Mouse (Mus musculus) cortical plate, adult 2 months (tissue): ENCODE measurements around the gene Rims1. TPM values are rescaled to one million over a fixed set of nuclear protein-coding genes. Genes with fewer than 3 reads are reported as not detected.

Experiments used
- H3K27ac ChIP-seq: fragments of 200-500 bp; 2 replicates; pipeline ENCODE4 v1.5.1; 2012; ENCODE audit warnings: low read length, control low read depth, inconsistent platforms; ENCODE audit not compliant: insufficient read depth
- H3K4me1 ChIP-seq: fragments of 200-500 bp; 2 replicates; pipeline ENCODE4 v1.6.1; 2011; ENCODE audit warnings: low read length; ENCODE audit not compliant: control insufficient read depth, insufficient read depth
- H3K4me3 ChIP-seq: fragments of 200-500 bp; 2 replicates; pipeline ENCODE4 v1.5.1; 2011; ENCODE audit warnings: mild to moderate bottlenecking, low read length, control low read depth; ENCODE audit not compliant: insufficient read depth
- CTCF ChIP-seq: fragments of 200-500 bp; IDR thresholded peaks from 2 replicates; pipeline ENCODE4 v1.5.1; 2011; ENCODE audit warnings: mild to moderate bottlenecking, control low read depth, low read length; ENCODE audit not compliant: insufficient read depth; ENCODE audit errors: extremely low read depth
- POLR2A ChIP-seq: fragments of 200-500 bp; IDR thresholded peaks from 2 replicates; pipeline ENCODE4 v1.6.1; 2011; ENCODE audit warnings: mild to moderate bottlenecking, low read length, control low read depth; ENCODE audit not compliant: insufficient read depth; ENCODE audit errors: extremely low read depth
- polyA plus RNA-seq: library from polyadenylated mRNA; depleted of rRNA; stranded (reverse); fragments of >200 nt; gene quantifications from 2 replicates; pipeline ENCODE4 v1.2.3, GENCODE M21; 2012

The Rims1 gene
- polyA plus RNA-seq, 1 experiment, result 191 TPM

- H3K27ac ChIP-seq, result no peak overlapping the region
- H3K4me1 ChIP-seq, result no peaks in the 10 kb centered on the region
- no peak for TF ChIP-seq CTCF
- no peak for TF ChIP-seq POLR2A
- no peak overlapping the region for H3K4me3 ChIP-seq
Measured at GRCm38 (mm10) chr1:22467033-22467432, 338.8 kb downstream of the Rims1 start.

GRCm38 (mm10) chr1:22466597-22466996 is 339.2 kb downstream of the Rims1 start:
- no peak overlapping the region for H3K4me3 ChIP-seq
- no peaks in the 10 kb centered on the region for H3K4me1 ChIP-seq
- H3K27ac ChIP-seq, result no peak overlapping the region
- no peak for TF ChIP-seq POLR2A
- no peak for TF ChIP-seq CTCF

GRCm38 (mm10) chr1:22424020-22424419 is 381.8 kb downstream of the Rims1 start:
- no peaks in the 10 kb centered on the region for H3K4me1 ChIP-seq
- no peak for TF ChIP-seq POLR2A
- no peak for TF ChIP-seq CTCF
- H3K4me3 ChIP-seq, result no peak overlapping the region
- no peak overlapping the region for H3K27ac ChIP-seq

- Histone ChIP-seq H3K4me1 (no peaks in the 10 kb centered on the region), H3K27ac (no peak overlapping the region), H3K4me3 (no peak overlapping the region)
- TF ChIP-seq POLR2A (no peak), CTCF (no peak)
Measured at GRCm38 (mm10) chr1:22422102-22422501, 383.7 kb downstream of the Rims1 start.

- no peaks in the 10 kb centered on the region for H3K4me1 ChIP-seq
- H3K27ac ChIP-seq, result no peak overlapping the region
- no peak for TF ChIP-seq POLR2A
- no peak for TF ChIP-seq CTCF
- no peak overlapping the region for H3K4me3 ChIP-seq
Measured at GRCm38 (mm10) chr1:22410173-22410572, 395.6 kb downstream of the Rims1 start.

GRCm38 (mm10) chr1:22386361-22386760 is 419.4 kb downstream of the Rims1 start:
- H3K4me3 ChIP-seq, result no peak overlapping the region
- no peak overlapping the region for H3K27ac ChIP-seq
- H3K4me1 ChIP-seq, result no peaks in the 10 kb centered on the region
- TF ChIP-seq POLR2A (no peak), CTCF (0 out of 2 replicates have a peak, but pooled peaks have one; percentile 7)

- no peak overlapping the region for H3K27ac ChIP-seq
- TF ChIP-seq POLR2A (no peak), CTCF (0 out of 2 replicates have a peak, but pooled peaks have one; percentile 4)
- H3K4me3 ChIP-seq, result no peak overlapping the region
- no peaks in the 10 kb centered on the region for H3K4me1 ChIP-seq
Measured at GRCm38 (mm10) chr1:22377652-22378051, 428.1 kb downstream of the Rims1 start.

GRCm38 (mm10) chr1:22377062-22377461 is 428.7 kb downstream of the Rims1 start:
- TF ChIP-seq CTCF (no peak), POLR2A (no peak)
- Histone ChIP-seq H3K4me1 (no peaks in the 10 kb centered on the region), H3K27ac (no peak overlapping the region), H3K4me3 (no peak overlapping the region)

- no peak for TF ChIP-seq POLR2A
- TF ChIP-seq CTCF, result no peak
- Histone ChIP-seq H3K27ac (no peak overlapping the region), H3K4me3 (no peak overlapping the region)
Measured at GRCm38 (mm10) chr1:22356209-22356608, 449.6 kb downstream of the Rims1 start.

GRCm38 (mm10) chr1:22353687-22354086 is 452.1 kb downstream of the Rims1 start:
- TF ChIP-seq POLR2A (no peak), CTCF (no peak)

More at GRCm38 (mm10) chr1:22356209-22356608, 449.6 kb downstream of the Rims1 start:
- no peaks in the 10 kb centered on the region for H3K4me1 ChIP-seq

GRCm38 (mm10) chr1:22338914-22339313 is 466.9 kb downstream of the Rims1 start:
- Histone ChIP-seq H3K27ac (no peak overlapping the region), H3K4me3 (no peak overlapping the region), H3K4me1 (peaks cover 2% of the 10 kb centered on the region; the same call in 1 of the 2 replicates)
- TF ChIP-seq POLR2A (no peak), CTCF (no peak)

More at GRCm38 (mm10) chr1:22353687-22354086, 452.1 kb downstream of the Rims1 start:
- no peak overlapping the region for H3K4me3 ChIP-seq
- H3K27ac ChIP-seq, result no peak overlapping the region
- no peaks in the 10 kb centered on the region for H3K4me1 ChIP-seq
